Comparison of ENCODE assay signal across 8 mouse cellular contexts in genomic region chr15:28024965-28025338, GRCm38 (mm10). TPM values are rescaled to one million over a fixed set of nuclear protein-coding genes. Genes with fewer than 3 reads are reported as not detected.
A peak's percentile ranks its signal among the peaks of the same experiment; 100 is the strongest.
DNase-seq lines count a peak whose midpoint lies in the region; ATAC-seq and TF ChIP-seq lines count a peak whose summit lies in the region.

No protein-coding gene starts in this region.

- H3K27me3 ChIP-seq in forebrain, embryonic 16.5 days (replicated peaks; ENCODE audit: control insufficient read depth, insufficient read depth, low read length): no peaks in the 10 kb centered on the region
- peaks cover 6% of the 10 kb centered on the region for H3K27me3 ChIP-seq in small intestine, adult 2 months (ENCODE audit: control insufficient read depth, insufficient read depth, low read length)

- H3K4me2 ChIP-seq in forebrain, embryonic 16.5 days (ENCODE audit: low read length): peak overlapping the region; percentile 82

- peak overlapping the region; percentile 96 for H3K27ac ChIP-seq in brown adipose tissue, adult 24 weeks (replicated peaks; ENCODE audit: low read depth, low read length)
- peak overlapping the region; percentile 99 for H3K27ac ChIP-seq in forebrain, embryonic 16.5 days (ENCODE audit: low read length)
- H3K27ac ChIP-seq in small intestine, adult 2 months (ENCODE audit: insufficient read depth, low read depth, low read length): no peak overlapping the region

- H3K4me1 ChIP-seq in brown adipose tissue, adult 24 weeks (ENCODE audit: control insufficient read depth, insufficient read depth, insufficient read length, low read length): peaks cover 22% of the 10 kb centered on the region
- peaks cover 42% of the 10 kb centered on the region for H3K4me1 ChIP-seq in forebrain, embryonic 16.5 days (replicated peaks; ENCODE audit: control insufficient read depth, insufficient read depth, low read length)
- H3K4me1 ChIP-seq in small intestine, adult 2 months (ENCODE audit: control insufficient read depth, insufficient read depth, insufficient read length, low read length): peaks cover 13% of the 10 kb centered on the region; the same call in 1 of the 2 replicates

- peak overlapping the region; percentile 99 for H3K9ac ChIP-seq in forebrain, embryonic 16.5 days (replicated peaks; ENCODE audit: low read depth, low read length)

- no peaks in the 10 kb centered on the region for H3K36me3 ChIP-seq in forebrain, embryonic 16.5 days (ENCODE audit: control insufficient read depth, insufficient read depth)
- H3K36me3 ChIP-seq in small intestine, adult 2 months (ENCODE audit: control insufficient read depth, insufficient read depth, low read length): no peaks in the 10 kb centered on the region

- no peak for TF ChIP-seq CTCF in small intestine, adult 2 months (IDR thresholded peaks at IDR 0.05; ENCODE audit: extremely low read depth, insufficient read length, insufficient replicate concordance, low read depth, low read length)

- DNase-seq in Muller cell, postnatal 12 days (ENCODE audit: inconsistent ontology term): peak; percentile 74
- peak; percentile 62 for DNase-seq in heart, postnatal 4 days
- peak; percentile 47 to 48 for DNase-seq in left cerebral cortex, adult 8-10 months (ENCODE audit: low spot score in 2 of 2)
- peak; percentile 52 for DNase-seq in mesoderm, embryonic 11.5 days (ENCODE audit: low read depth, low spot score)

- H3K9me3 ChIP-seq in forebrain, embryonic 16.5 days (ENCODE audit: control insufficient read depth, low read length): no peaks in the 10 kb centered on the region

- H3K4me3 ChIP-seq in brown adipose tissue, adult 24 weeks (ENCODE audit: insufficient read depth, low read depth, low read length): peak overlapping the region; percentile 99
- H3K4me3 ChIP-seq in forebrain, embryonic 16.5 days (replicated peaks; ENCODE audit: low read length): peak overlapping the region; percentile 88
- peak overlapping the region; percentile 80 for H3K4me3 ChIP-seq in small intestine, adult 2 months (ENCODE audit: low read depth, low read length)

- ATAC-seq in forebrain, embryonic 16.5 days: peak; percentile 7
- ATAC-seq in megakaryocyte-erythroid progenitor cell, adult 5-6 weeks (replicated peaks; ENCODE audit: low FRiP score, low TSS enrichment, poor library complexity, severe bottlenecking): no peak

- WGBS in forebrain, embryonic 16.5 days: 0% methylated on average over 54 of the region's 54 CpGs
- under 1% methylated on average over 54 of the region's 54 CpGs for WGBS in small intestine, adult 2 months

- TF ChIP-seq POLR2A in small intestine, adult 2 months (IDR thresholded peaks at IDR 0.05; ENCODE audit: low read depth, low read length): no peak

RNA-seq across cellular contexts. Expression of gene Trio, which starts 0.7 kb away (rescaled TPM):
- 14.4 and 18.0 TPM in 2 replicates for polyA plus RNA-seq in brown adipose tissue, adult 24 weeks (2012; ENCODE audit: insufficient read depth, insufficient read length, missing spikeins)
- 40.8 and 42.6 TPM in 2 replicates for polyA plus RNA-seq in forebrain, embryonic 16.5 days (2015; fragmentation: Nextera tagmentation; extraction: Ambion mirVana)
- 10 to 100 TPM; 91.2 to 98.7 TPM for total RNA-seq in heart, postnatal 4 days (2021)
- total RNA-seq in left cerebral cortex, adult 8-10 months (2022): 100 to 1,000 TPM; 199 to 218 (median 207) TPM
- polyA plus RNA-seq in small intestine, adult 2 months (2012; rRNA removed): 5.4 and 17.5 TPM in 2 replicates
- total RNA-seq in megakaryocyte-erythroid progenitor cell, adult 5-6 weeks (2014; fragmentation: Nextera tagmentation): 14.7 and 26.2 TPM in 2 replicates
- total RNA-seq in megakaryocyte-erythroid progenitor cell, adult 5-6 weeks (2017): 7.2 and 7.5 TPM in 2 replicates
